Mouse (Mus musculus) neural tube, embryonic 11.5 days (tissue): Measurements from ENCODE around the gene Ankrd6. TPM values are rescaled to one million over a fixed set of nuclear protein-coding genes. Genes with fewer than 3 reads are reported as not detected.

Experiments used
- ATAC-seq: fragments of 200-750 bp; cut with Nextera tagmentation; 2 replicates; pipeline ENCODE4 v1.8.0; 2017; ENCODE audit warnings: moderate number of reproducible peaks, mild to moderate bottlenecking, moderate TSS enrichment, moderate library complexity; ENCODE audit not compliant: insufficient read depth, low FRiP score, low TSS enrichment
- DNase-seq: peaks from one replicate; pipeline ENCODE4 v3.0.0-alpha.2; 2015; ENCODE audit warnings: low spot score
- H3K27ac ChIP-seq: fragments of 300-500 bp; sonication (generic); 2 replicates; pipeline ENCODE4 v1.5.1; 2014; ENCODE audit warnings: low read depth, mild to moderate bottlenecking, low read length
- H3K27me3 ChIP-seq: fragments of 300-500 bp; sonication (generic); 2 replicates; pipeline ENCODE4 v1.6.1; 2014; ENCODE audit warnings: mild to moderate bottlenecking, low read length, mixed read lengths; ENCODE audit not compliant: control insufficient read depth, insufficient read depth
- H3K36me3 ChIP-seq: fragments of 300-500 bp; sonication (generic); 2 replicates; pipeline ENCODE4 v1.6.1; 2014; ENCODE audit warnings: mild to moderate bottlenecking, low read length, moderate library complexity, mixed read lengths; ENCODE audit not compliant: control insufficient read depth, insufficient read depth
- H3K4me1 ChIP-seq: fragments of 300-500 bp; sonication (generic); 2 replicates; pipeline ENCODE4 v1.6.1; 2014; ENCODE audit warnings: low read length, mixed read lengths; ENCODE audit not compliant: control insufficient read depth, insufficient read depth
- H3K4me2 ChIP-seq: fragments of 300-500 bp; sonication (generic); 2 replicates; pipeline ENCODE4 v1.6.1; 2014; ENCODE audit warnings: low read depth, mild to moderate bottlenecking, moderate library complexity
- H3K4me3 ChIP-seq: fragments of 300-500 bp; sonication (generic); 2 replicates; pipeline ENCODE4 v1.5.1; 2014; ENCODE audit warnings: low read depth, low read length
- H3K9ac ChIP-seq: fragments of 300-500 bp; sonication (generic); 2 replicates; pipeline ENCODE4 v1.6.1; 2014; ENCODE audit warnings: mild to moderate bottlenecking, low read length
- H3K9me3 ChIP-seq: fragments of 300-500 bp; sonication (generic); 2 replicates; pipeline ENCODE4 v1.6.1; 2016; ENCODE audit warnings: low read length; ENCODE audit not compliant: control insufficient read depth
- WGBS: fragments of 180-500 bp; shearing (Covaris S2); extraction: QIAGEN DNeasy Blood & Tissue Kit; methylation state at CpG from one replicate; pipeline ENCODE4 v1.1.7; 2014; 5-methylcytosine and 5-hydroxymethylcytosine counted together
- polyA plus RNA-seq: library from polyadenylated mRNA; unstranded; fragments of >200 nt; fragmentation: Nextera tagmentation; extraction: Ambion mirVana; gene quantifications from 2 replicates; pipeline ENCODE4 v1.2.1, GENCODE M21; 2014

The Ankrd6 gene
- polyA plus RNA-seq, 1 experiment from 2014 or later, result 31.3 TPM

DNA sequence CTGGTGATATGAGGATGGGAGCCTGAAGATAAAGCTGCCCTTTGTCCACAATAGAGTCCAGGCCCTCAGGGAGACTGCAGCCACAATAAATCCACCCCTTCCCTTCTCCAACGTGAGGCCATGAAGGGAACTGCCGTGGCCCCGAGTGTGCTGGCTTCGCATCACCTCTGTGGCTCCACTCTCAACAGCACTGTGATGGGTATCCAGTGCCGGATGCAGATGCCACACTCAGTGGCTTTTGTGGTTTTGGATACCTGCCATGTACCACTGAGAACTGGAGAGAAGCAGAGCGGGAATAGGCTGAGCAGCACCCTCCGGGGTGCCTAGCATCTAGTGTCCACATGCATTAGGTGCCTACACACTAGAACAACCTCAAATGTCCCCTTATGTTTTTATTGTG is 29.8 kb downstream of the Ankrd6 start:
- no peaks in the 10 kb centered on the region for H3K36me3 ChIP-seq
- H3K27ac ChIP-seq, result peak overlapping the region; percentile 21; the same call in 1 of the 2 replicates
- peak overlapping the region; percentile 9; the same call in 1 of the 2 replicates for H3K4me2 ChIP-seq
- H3K27me3 ChIP-seq, result no peaks in the 10 kb centered on the region
- DNase-seq, result no peak
- no peak for ATAC-seq
- H3K9ac ChIP-seq, result no peak overlapping the region
- no peaks in the 10 kb centered on the region for H3K9me3 ChIP-seq
- no peak overlapping the region for H3K4me3 ChIP-seq
- WGBS, result 56% methylated on average over 7 of the region's 7 CpGs
- peaks cover 33% of the 10 kb centered on the region for H3K4me1 ChIP-seq

DNA sequence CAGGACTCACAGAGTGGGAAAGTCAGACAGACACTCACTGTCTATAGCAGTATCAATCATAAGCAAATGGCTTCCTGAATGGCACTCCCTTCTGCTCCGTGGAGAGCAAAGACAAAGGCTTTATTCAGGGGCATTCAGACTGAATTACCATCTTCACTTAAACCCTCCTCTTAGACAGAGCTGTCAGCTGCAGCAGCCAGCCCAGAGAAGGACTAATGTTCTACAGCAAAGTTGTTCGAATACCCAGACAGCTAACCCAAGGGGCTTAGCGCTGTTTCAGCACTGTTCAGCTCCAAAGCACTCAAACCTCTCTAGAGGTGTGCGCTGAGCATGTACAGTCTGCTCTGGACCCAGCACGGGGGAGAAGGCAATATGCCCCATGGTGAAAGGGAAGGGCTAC is 32.1 kb downstream of the Ankrd6 start:
- Histone ChIP-seq H3K27ac (peak overlapping the region; percentile 72), H3K4me2 (no peak overlapping the region), H3K4me1 (peaks cover 29% of the 10 kb centered on the region), H3K9ac (peak overlapping the region; percentile 15; the same call in 1 of the 2 replicates), H3K36me3 (no peaks in the 10 kb centered on the region), H3K27me3 (no peaks in the 10 kb centered on the region), H3K9me3 (no peaks in the 10 kb centered on the region), H3K4me3 (no peak overlapping the region)
- DNase-seq, result peak; percentile 45
- WGBS, result 47% methylated on average over 5 of the region's 5 CpGs
- no peak for ATAC-seq

DNA sequence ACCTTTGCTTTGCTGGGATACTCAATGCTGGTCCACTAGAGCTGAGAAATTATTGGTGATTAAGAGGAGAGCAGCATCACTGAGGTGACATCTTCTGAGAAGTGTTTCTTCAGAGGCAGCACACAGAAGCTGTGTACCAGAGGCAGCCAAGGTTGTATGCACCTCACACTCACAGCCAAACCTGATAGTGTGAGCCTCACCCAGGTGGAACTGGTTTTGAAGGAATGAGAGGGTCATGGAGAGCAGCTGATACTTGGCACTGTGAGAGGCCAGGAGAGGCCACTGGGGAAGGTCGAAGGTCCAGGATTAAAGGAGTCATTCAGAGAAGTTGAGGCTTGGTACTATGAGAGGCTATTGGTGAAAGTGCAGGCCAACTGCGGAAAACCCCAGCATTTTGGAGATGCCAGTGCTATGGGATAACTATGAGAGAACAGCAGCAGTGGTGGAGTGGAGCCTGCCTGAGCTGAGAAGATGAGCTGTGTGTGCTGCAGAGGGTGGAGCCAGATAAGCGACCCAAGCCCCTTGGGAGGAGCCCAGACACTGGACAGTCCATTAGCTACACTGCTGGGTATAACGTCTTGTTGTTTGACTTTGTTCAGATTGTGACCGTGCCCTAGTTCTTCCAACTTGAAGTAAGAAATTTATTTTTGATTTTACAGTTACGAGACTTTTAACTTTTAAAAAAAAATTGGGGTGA is 33.8 kb downstream of the Ankrd6 start:
- Histone ChIP-seq H3K27ac (no peak overlapping the region), H3K4me3 (no peak overlapping the region), H3K27me3 (no peaks in the 10 kb centered on the region), H3K4me1 (peaks cover 25% of the 10 kb centered on the region), H3K9ac (no peak overlapping the region), H3K9me3 (no peaks in the 10 kb centered on the region), H3K4me2 (no peak overlapping the region), H3K36me3 (no peaks in the 10 kb centered on the region)
- ATAC-seq, result no peak
- no peak for DNase-seq
- 61% methylated on average over 6 of the region's 6 CpGs for WGBS

DNA sequence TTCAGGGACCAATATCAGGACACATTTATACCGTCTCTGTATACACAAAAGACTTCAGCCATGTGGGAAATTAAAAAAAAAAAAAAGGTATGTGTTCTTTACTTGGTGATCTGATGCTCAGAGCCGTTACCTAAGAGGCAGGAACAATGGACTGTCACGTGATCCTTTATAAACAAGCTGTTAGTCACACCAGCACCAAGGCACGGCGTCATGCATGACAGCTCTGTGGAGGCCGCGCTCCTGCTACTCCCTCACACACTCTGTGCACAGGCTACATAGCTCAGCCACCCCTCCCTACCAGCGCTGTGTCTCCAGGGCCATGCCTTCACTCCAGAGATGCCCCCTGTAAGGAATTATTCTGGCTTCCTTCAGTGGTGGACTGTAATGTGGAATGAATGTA is 34.7 kb downstream of the Ankrd6 start:
- no peaks in the 10 kb centered on the region for H3K36me3 ChIP-seq
- DNase-seq (peak; percentile 40), ATAC-seq (peak; percentile 54; the same call in 1 of the 2 replicates)
- no peak overlapping the region for H3K9ac ChIP-seq
- H3K27me3 ChIP-seq, result no peaks in the 10 kb centered on the region
- peak overlapping the region; percentile 34; the same call in 1 of the 2 replicates for H3K27ac ChIP-seq
- 40% methylated on average over 8 of the region's 8 CpGs for WGBS
- H3K4me3 ChIP-seq, result no peak overlapping the region
- H3K4me1 ChIP-seq, result peaks cover 22% of the 10 kb centered on the region
- no peaks in the 10 kb centered on the region for H3K9me3 ChIP-seq
- H3K4me2 ChIP-seq, result no peak overlapping the region

DNA sequence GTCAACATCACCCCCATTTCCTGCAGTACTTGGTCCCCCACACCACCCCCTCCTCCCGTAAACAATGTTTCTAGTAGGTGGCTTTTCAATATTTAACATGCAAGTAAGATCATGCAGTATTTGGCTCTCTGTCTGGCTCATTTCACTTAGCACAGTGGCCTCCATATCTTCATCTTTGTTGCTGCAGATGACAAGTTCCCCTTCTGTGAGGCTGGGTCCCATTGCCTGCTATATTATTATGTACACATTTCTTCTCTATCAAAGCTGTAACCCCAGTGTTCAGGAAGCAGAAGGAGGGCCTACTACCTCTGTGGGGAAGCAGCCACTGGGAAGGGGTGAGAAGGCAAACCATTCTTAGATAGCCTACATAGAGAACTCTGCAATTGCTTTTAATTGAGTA is 40.6 kb downstream of the Ankrd6 start:
- 89% methylated on average over 1 of the region's 1 CpGs for WGBS
- no peak for ATAC-seq
- DNase-seq, result no peak
- Histone ChIP-seq H3K4me3 (no peak overlapping the region), H3K4me1 (no peaks in the 10 kb centered on the region), H3K36me3 (no peaks in the 10 kb centered on the region), H3K27me3 (no peaks in the 10 kb centered on the region), H3K27ac (no peak overlapping the region), H3K9me3 (no peaks in the 10 kb centered on the region), H3K4me2 (no peak overlapping the region), H3K9ac (no peak overlapping the region)

DNA sequence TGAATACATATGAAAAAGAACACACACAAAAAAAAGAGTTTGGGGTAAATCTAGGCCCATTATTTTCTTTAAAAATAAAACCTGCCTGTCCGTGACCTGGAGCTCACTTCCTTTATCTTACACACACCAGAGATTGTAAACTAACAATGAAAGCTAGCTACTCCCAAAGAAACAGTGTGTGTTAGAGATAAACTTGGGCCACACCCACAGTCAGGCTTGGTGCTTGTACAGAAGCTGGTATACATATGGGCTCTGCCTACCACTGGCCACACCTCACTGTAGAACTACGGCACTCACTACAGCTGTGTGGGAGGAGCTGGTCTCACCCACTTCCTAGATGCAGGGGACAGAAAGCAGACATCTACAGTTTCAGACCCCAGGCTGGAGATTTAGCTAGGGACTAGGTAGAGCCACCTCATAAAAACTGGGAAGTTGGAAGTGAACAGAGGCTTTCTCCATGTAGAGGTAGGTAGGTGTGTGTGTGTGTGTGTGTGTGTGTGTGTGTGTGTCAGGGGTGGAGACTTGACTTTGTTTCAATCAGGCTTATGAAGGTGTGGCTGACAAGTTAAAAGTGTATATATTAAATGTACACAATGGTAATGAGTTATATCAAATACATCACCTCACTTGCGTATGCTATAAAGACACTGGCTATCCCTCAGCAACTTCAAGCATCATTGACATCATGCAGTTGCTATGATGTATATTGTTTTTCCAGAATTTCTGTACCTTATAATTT is 41.2 kb downstream of the Ankrd6 start:
- Histone ChIP-seq H3K4me1 (no peaks in the 10 kb centered on the region; the same call in 1 of the 2 replicates), H3K27ac (no peak overlapping the region), H3K9me3 (no peaks in the 10 kb centered on the region), H3K36me3 (no peaks in the 10 kb centered on the region), H3K4me2 (no peak overlapping the region), H3K4me3 (no peak overlapping the region), H3K27me3 (no peaks in the 10 kb centered on the region), H3K9ac (no peak overlapping the region)
- DNase-seq, result peak; percentile 7
- ATAC-seq, result no peak
- WGBS, result 80% methylated on average over 3 of the region's 3 CpGs

DNA sequence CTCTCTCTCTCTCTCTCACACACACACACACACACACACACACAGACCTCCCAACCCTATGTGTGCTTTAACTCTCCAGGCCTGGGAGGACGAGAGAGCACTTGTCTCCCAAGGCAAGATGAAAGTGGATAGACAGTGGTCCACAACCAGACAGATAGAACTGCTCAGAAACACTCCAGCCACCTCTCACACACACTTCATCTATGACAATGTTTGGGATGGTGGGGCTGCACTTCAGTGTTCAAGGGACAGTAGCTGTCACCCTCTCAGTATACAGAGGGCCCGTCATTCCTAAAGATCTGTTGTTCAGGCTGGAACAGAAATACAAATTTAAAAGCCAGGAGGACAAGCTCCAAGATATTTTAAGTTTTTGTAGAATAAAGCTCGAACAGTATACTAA is 43.0 kb downstream of the Ankrd6 start:
- H3K9ac ChIP-seq, result no peak overlapping the region
- no peaks in the 10 kb centered on the region for H3K9me3 ChIP-seq
- H3K27ac ChIP-seq, result no peak overlapping the region
- 83% methylated on average over 3 of the region's 3 CpGs for WGBS
- no peaks in the 10 kb centered on the region; the same call in 1 of the 2 replicates for H3K4me1 ChIP-seq
- peak; percentile 6 for DNase-seq
- H3K36me3 ChIP-seq, result no peaks in the 10 kb centered on the region
- no peak overlapping the region for H3K4me3 ChIP-seq
- no peaks in the 10 kb centered on the region for H3K27me3 ChIP-seq
- no peak overlapping the region for H3K4me2 ChIP-seq
- no peak for ATAC-seq

DNA sequence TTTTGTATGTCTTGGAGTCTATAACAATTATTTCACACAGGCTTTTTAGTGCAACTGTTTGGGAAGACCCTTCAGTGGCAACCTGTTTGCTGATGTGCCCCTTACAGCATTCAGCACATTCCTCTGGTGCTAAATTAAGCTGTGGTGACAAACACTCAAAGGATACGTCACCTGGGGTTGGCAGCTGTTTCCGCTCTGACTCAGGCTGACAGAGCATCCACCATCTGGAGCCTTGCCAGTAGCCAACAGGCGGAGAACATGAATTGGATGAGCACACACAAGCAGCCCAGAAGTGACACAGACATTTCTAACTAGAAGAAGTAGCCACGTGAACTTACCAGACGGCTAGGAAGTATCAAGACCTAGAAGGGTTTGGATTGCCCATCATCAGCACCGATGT is 44.0 kb downstream of the Ankrd6 start:
- DNase-seq, result peak; percentile 9
- H3K9ac ChIP-seq, result no peak overlapping the region
- no peak overlapping the region for H3K27ac ChIP-seq
- H3K9me3 ChIP-seq, result no peaks in the 10 kb centered on the region
- 76% methylated on average over 6 of the region's 6 CpGs for WGBS
- no peak overlapping the region for H3K4me3 ChIP-seq
- no peak overlapping the region for H3K4me2 ChIP-seq
- no peaks in the 10 kb centered on the region; the same call in 1 of the 2 replicates for H3K4me1 ChIP-seq
- no peaks in the 10 kb centered on the region for H3K36me3 ChIP-seq
- H3K27me3 ChIP-seq, result no peaks in the 10 kb centered on the region
- ATAC-seq, result no peak

DNA sequence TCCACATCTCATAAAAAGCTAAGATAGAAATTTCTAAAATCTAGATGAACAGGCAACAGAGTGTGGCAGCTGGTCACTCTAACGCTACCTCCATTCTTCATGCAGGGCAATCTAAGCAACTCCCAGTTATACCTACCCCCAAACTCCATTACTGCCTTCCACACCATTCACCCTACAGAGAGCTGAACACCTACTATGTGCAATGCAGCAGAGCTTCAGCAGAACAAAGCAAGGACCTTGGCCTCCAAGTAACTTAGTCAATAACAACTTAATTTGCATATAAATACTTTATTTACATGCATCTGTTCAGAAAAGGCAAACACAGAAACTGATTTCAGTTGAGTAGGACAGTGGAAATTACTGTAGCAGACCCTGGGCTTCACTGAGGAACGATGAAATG is 44.7 kb downstream of the Ankrd6 start:
- H3K4me2 ChIP-seq, result no peak overlapping the region
- no peak overlapping the region for H3K27ac ChIP-seq
- no peaks in the 10 kb centered on the region; the same call in 1 of the 2 replicates for H3K4me1 ChIP-seq
- ATAC-seq (no peak), DNase-seq (no peak)
- no peaks in the 10 kb centered on the region for H3K27me3 ChIP-seq
- H3K4me3 ChIP-seq, result no peak overlapping the region
- H3K9ac ChIP-seq, result no peak overlapping the region
- H3K36me3 ChIP-seq, result no peaks in the 10 kb centered on the region
- H3K9me3 ChIP-seq, result no peaks in the 10 kb centered on the region
- WGBS, result 94% methylated on average over 2 of the region's 2 CpGs
